ENCODE assay signal across 19 mouse cellular contexts in genomic region chr1:97771727-97772126, GRCm38 (mm10). TPM values are rescaled to one million over a fixed set of nuclear protein-coding genes. Genes with fewer than 3 reads are reported as not detected.
DNase-seq lines count a peak whose midpoint lies in the region; ATAC-seq and TF ChIP-seq lines count a peak whose summit lies in the region.
"Had no signal": no experiment of that assay in that cellular context is flagged by ENCODE, and none has a peak within 500 bp of the region (broad histone marks: within the 10 kb centered on the region; RNA-seq: fewer than 3 reads in every experiment).

No protein-coding gene starts in this region.

- ATAC-seq in heart, embryonic 12.5 days (ENCODE audit: insufficient number of reproducible peaks, low FRiP score), result no peak
- no peak for ATAC-seq in liver, embryonic 12.5 days
- ATAC-seq in G1E (ENCODE audit: extremely low read depth, insufficient number of reproducible peaks, low FRiP score, poor library complexity, severe bottlenecking), result peak; percentile 18
- ATAC-seq in liver, postnatal 0 days, result no peak
- ATAC-seq in megakaryocyte progenitor cell, adult 5-6 weeks (replicated peaks; ENCODE audit: poor library complexity), result no peak
- ATAC-seq: forebrain, embryonic 14.5 days; intestine, embryonic 15.5 days had no signal

- H3K4me2 ChIP-seq in heart, embryonic 12.5 days, result no peak overlapping the region
- peak overlapping the region; percentile 88 for H3K4me2 ChIP-seq in liver, embryonic 12.5 days
- peak overlapping the region; percentile 83; the same call in 1 of the 2 replicates for H3K4me2 ChIP-seq in liver, postnatal 0 days (ENCODE audit: low read depth, low read length)

- no peak for DNase-seq in heart, adult 2 months
- DNase-seq in liver, result no peak
- DNase-seq in G1E (ENCODE audit: low spot score), result peak; percentile 33
- no peak for DNase-seq in liver, postnatal 0 days
- no peak for DNase-seq in layer of hippocampus, postnatal 36 days
- DNase-seq: adrenal gland, adult 8-10 months; cerebellum, adult 8-10 months; cerebellum, postnatal 14 days; gastrocnemius, adult 2 months; gastrocnemius, postnatal 25 days had no signal

- no peaks in the 10 kb centered on the region for H3K9me3 ChIP-seq in heart, embryonic 12.5 days (replicated peaks)
- no peaks in the 10 kb centered on the region for H3K9me3 ChIP-seq in liver, embryonic 12.5 days (replicated peaks)
- H3K9me3 ChIP-seq in G1E (replicated peaks), result no peaks in the 10 kb centered on the region
- no peaks in the 10 kb centered on the region for H3K9me3 ChIP-seq in liver, postnatal 0 days (ENCODE audit: low read length)
- H3K9me3 ChIP-seq: embryonic facial prominence, embryonic 12.5 days; heart, embryonic 10.5 days; hindbrain, embryonic 10.5 days; intestine, embryonic 15.5 days had no signal

- no peaks in the 10 kb centered on the region; the same call in 1 of the 2 replicates for H3K4me1 ChIP-seq in heart, adult 2 months (ENCODE audit: control insufficient read depth, insufficient read depth, low read length)
- peaks cover 11% of the 10 kb centered on the region; the same call in 1 of the 2 replicates for H3K4me1 ChIP-seq in heart, embryonic 12.5 days (replicated peaks)
- H3K4me1 ChIP-seq in liver, embryonic 12.5 days, result peaks cover 47% of the 10 kb centered on the region
- H3K4me1 ChIP-seq in G1E (ENCODE audit: insufficient read depth, low read depth, low read length), result peaks cover 37% of the 10 kb centered on the region
- H3K4me1 ChIP-seq in liver, postnatal 0 days (ENCODE audit: insufficient read depth), result peaks cover 7% of the 10 kb centered on the region

- TF ChIP-seq POLR2A in heart, adult 2 months (IDR thresholded peaks at IDR 0.05; ENCODE audit: insufficient read depth, low read depth, low read length), result no peak

- TF ChIP-seq EP300 in heart, adult 2 months (IDR thresholded peaks at IDR 0.05; ENCODE audit: insufficient read depth, low read depth, low read length), result no peak
- TF ChIP-seq EP300 in liver, postnatal 0 days (IDR thresholded peaks at IDR 0.05; ENCODE audit: low read depth), result no peak

- no peak for TF ChIP-seq CTCF in heart, adult 2 months (IDR thresholded peaks at IDR 0.05)
- TF ChIP-seq CTCF in G1E (IDR thresholded peaks at IDR 0.05; ENCODE audit: low read depth, low read length), result no peak
- TF ChIP-seq CTCF in liver, postnatal 0 days (IDR thresholded peaks at IDR 0.05; ENCODE audit: low read depth), result no peak

- no peaks in the 10 kb centered on the region; the same call in none of the 2 replicates for H3K36me3 ChIP-seq in heart, adult 2 months (ENCODE audit: control insufficient read depth, insufficient read depth, low read length)
- 0 out of 2 replicates have a peak, but pooled peaks cover 3% of the 10 kb centered on the region for H3K36me3 ChIP-seq in heart, embryonic 12.5 days
- peaks cover 14% of the 10 kb centered on the region for H3K36me3 ChIP-seq in liver, embryonic 12.5 days
- peaks cover 23% of the 10 kb centered on the region for H3K36me3 ChIP-seq in G1E (replicated peaks)
- 0 out of 2 replicates have a peak, but pooled peaks cover 2% of the 10 kb centered on the region for H3K36me3 ChIP-seq in liver, postnatal 0 days (replicated peaks; ENCODE audit: insufficient read depth, low read length)
- H3K36me3 ChIP-seq: heart, embryonic 10.5 days; hindbrain, embryonic 10.5 days; intestine, embryonic 15.5 days had no signal

- intact Hi-C loops in heart, adult 2 months (cut with DNase I), result no loop called here

- H3K9ac ChIP-seq in heart, adult 2 months (ENCODE audit: low read depth, low read length), result no peak overlapping the region
- no peak overlapping the region for H3K9ac ChIP-seq in heart, embryonic 12.5 days
- H3K9ac ChIP-seq in liver, embryonic 12.5 days, result no peak overlapping the region
- no peak overlapping the region for H3K9ac ChIP-seq in liver, postnatal 0 days (replicated peaks)
- H3K9ac ChIP-seq: embryonic facial prominence, embryonic 12.5 days; intestine, embryonic 15.5 days had no signal

- 70% methylated on average over 5 of the region's 5 CpGs for WGBS in heart, adult 2 months
- 91% methylated on average over 5 of the region's 5 CpGs for WGBS in heart, embryonic 12.5 days
- WGBS in liver, embryonic 12.5 days (ENCODE audit: insufficient replicate concordance), result 82% methylated on average over 5 of the region's 5 CpGs
- 81% methylated on average over 5 of the region's 5 CpGs for WGBS in liver, postnatal 0 days (ENCODE audit: insufficient replicate concordance)

- peak overlapping the region; percentile 94 for H3K27ac ChIP-seq in heart, adult 2 months
- H3K27ac ChIP-seq in heart, embryonic 12.5 days (ENCODE audit: poor library complexity, severe bottlenecking), result no peak overlapping the region
- H3K27ac ChIP-seq in liver, embryonic 12.5 days, result no peak overlapping the region; the same call in 1 of the 2 replicates
- peak overlapping the region; percentile 65 for H3K27ac ChIP-seq in liver, postnatal 0 days (ENCODE audit: low read depth)
- H3K27ac ChIP-seq: embryonic facial prominence, embryonic 12.5 days; heart, embryonic 10.5 days; hindbrain, embryonic 10.5 days; hindbrain, embryonic 14.5 days; intestine, embryonic 15.5 days had no signal

- H3K27me3 ChIP-seq in heart, adult 2 months (ENCODE audit: control insufficient read depth, insufficient read depth, low read length), result no peaks in the 10 kb centered on the region
- H3K27me3 ChIP-seq in heart, embryonic 12.5 days (replicated peaks), result no peaks in the 10 kb centered on the region
- no peaks in the 10 kb centered on the region for H3K27me3 ChIP-seq in liver, embryonic 12.5 days (replicated peaks)
- no peaks in the 10 kb centered on the region for H3K27me3 ChIP-seq in G1E (ENCODE audit: insufficient read depth, low read length)
- no peaks in the 10 kb centered on the region for H3K27me3 ChIP-seq in liver, postnatal 0 days (ENCODE audit: insufficient read depth, low read length)
- H3K27me3 ChIP-seq: embryonic facial prominence, embryonic 12.5 days; intestine, embryonic 15.5 days had no signal

- H3K79me2 ChIP-seq in heart, adult 2 months (replicated peaks; ENCODE audit: control insufficient read depth, insufficient read depth, low read length), result no peaks in the 10 kb centered on the region

- no peak overlapping the region for H3K4me3 ChIP-seq in heart, adult 2 months
- no peak overlapping the region for H3K4me3 ChIP-seq in heart, embryonic 12.5 days
- H3K4me3 ChIP-seq in liver, embryonic 12.5 days, result no peak overlapping the region
- peak overlapping the region; percentile 46; the same call in 1 of the 2 replicates for H3K4me3 ChIP-seq in G1E (ENCODE audit: low read depth, low read length)
- no peak overlapping the region for H3K4me3 ChIP-seq in liver, postnatal 0 days (ENCODE audit: low read depth, low read length)
- H3K4me3 ChIP-seq: embryonic facial prominence, embryonic 12.5 days; intestine, embryonic 15.5 days had no signal

RNA-seq across cellular contexts. Expression of gene Ppip5k2, which starts 1.5 kb away (rescaled TPM):
- total RNA-seq in heart, adult 2 months (2021), result 10 to 100 TPM; 69.8 to 84.1 TPM
- polyA plus RNA-seq in heart, adult 2 months (2012; rRNA removed), result 26.9 and 41.7 TPM in 2 replicates
- 50.8 and 50.9 TPM in 2 replicates for polyA plus RNA-seq in heart, embryonic 12.5 days (2016; fragmentation: Nextera tagmentation; extraction: Ambion mirVana)
- polyA plus RNA-seq in liver, embryonic 12.5 days (2016; fragmentation: Nextera tagmentation; extraction: Ambion mirVana), result 22.7 and 23.7 TPM in 2 replicates
- 94.3 and 103 TPM in 2 replicates for total RNA-seq in G1E (2014; fragmentation: Nextera tagmentation)
- total RNA-seq in G1E (2017), result 65.1 and 71.2 TPM in 2 replicates
- polyA plus RNA-seq in G1E (2012), result 8.9 and 10.0 TPM in 2 replicates
- 8.1 and 10.1 TPM in 2 replicates for polyA plus RNA-seq in liver, postnatal 0 days (2015; fragmentation: Nextera tagmentation; extraction: Ambion mirVana)
- 10 to 100 TPM; 18.7 to 19.9 TPM for total RNA-seq in layer of hippocampus, postnatal 36 days (2021)
- total RNA-seq in megakaryocyte progenitor cell, adult 5-6 weeks (2015), result 59.3 and 69.5 TPM in 2 replicates
- total RNA-seq in megakaryocyte progenitor cell, adult 5-6 weeks (2017), result 64.3 and 77.7 TPM in 2 replicates

RNA-seq across cellular contexts. Expression of gene Gin1, which starts 1.8 kb away (rescaled TPM):
- total RNA-seq in heart, adult 2 months (2021), result 1 to 10 TPM; 6.1 to 9.9 TPM
- 2.7 and 6.1 TPM in 2 replicates for polyA plus RNA-seq in heart, adult 2 months (2012; rRNA removed)
- polyA plus RNA-seq in heart, embryonic 12.5 days (2016; fragmentation: Nextera tagmentation; extraction: Ambion mirVana), result 17.1 and 17.8 TPM in 2 replicates
- polyA plus RNA-seq in liver, embryonic 12.5 days (2016; fragmentation: Nextera tagmentation; extraction: Ambion mirVana), result 17.8 and 20.2 TPM in 2 replicates
- total RNA-seq in G1E (2014; fragmentation: Nextera tagmentation), result 55.7 and 59.8 TPM in 2 replicates
- 27.2 and 27.6 TPM in 2 replicates for total RNA-seq in G1E (2017)
- polyA plus RNA-seq in G1E (2012), result 1.8 and 2.3 TPM in 2 replicates
- 9.7 and 10.9 TPM in 2 replicates for polyA plus RNA-seq in liver, postnatal 0 days (2015; fragmentation: Nextera tagmentation; extraction: Ambion mirVana)
- 10 to 100 TPM; 10.7 to 13.6 TPM for total RNA-seq in layer of hippocampus, postnatal 36 days (2021)
- total RNA-seq in megakaryocyte progenitor cell, adult 5-6 weeks (2015), result 26.4 and 32.0 TPM in 2 replicates
- total RNA-seq in megakaryocyte progenitor cell, adult 5-6 weeks (2017), result 14.0 and 19.3 TPM in 2 replicates

Comparison
In these comparisons a context has a peak if more than half of its experiments do, and no peak if none do; other contexts are left out.
1. H3K27ac ChIP-seq: peak in heart, adult 2 months (single experiment) and liver, postnatal 0 days (single experiment); none in heart, embryonic 12.5 days (single experiment) and liver, embryonic 12.5 days (single experiment).